Mouse (Mus musculus) thymus, postnatal 4 days (tissue): ENCODE data around the gene Tgif2lx2.
"Not testable (repeated sequence)": the region's sequence is repeated elsewhere in the genome, so short reads cannot be mapped to it uniquely, and the experiment has no call there.

Experiments used
- DNase-seq: peaks from one replicate; pipeline ENCODE4 v3.0.0; 2021

Tgif2lx2 gene

DNA sequence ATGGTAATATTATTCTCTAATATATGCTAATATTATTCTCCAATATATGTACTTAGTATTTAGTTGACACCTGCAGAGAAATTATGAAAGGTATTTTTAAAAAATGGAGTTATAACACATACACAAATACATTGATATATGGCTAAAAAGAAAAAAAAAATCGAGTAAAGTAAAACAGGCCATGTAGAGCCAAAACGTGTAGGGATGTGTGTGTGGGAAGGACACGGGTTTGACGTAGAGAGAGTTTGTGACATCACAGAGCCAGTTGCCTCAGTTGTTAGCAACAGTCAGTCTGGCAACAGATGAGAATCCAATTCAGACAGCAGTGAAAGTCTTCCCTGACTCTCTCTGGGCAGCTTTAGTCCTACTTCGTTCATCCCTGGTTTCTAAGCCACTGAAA lies at the start of gene Tgif2lx2:
Gene Tgif2lx2, plus strand, starts transcription at position 301 of the 400 bp plus-strand sequence.
- not testable (repeated sequence) for DNase-seq
